Mouse (Mus musculus): ENCODE results near the gene Gm10518. TPM values are rescaled to one million over a fixed set of nuclear protein-coding genes. Genes with fewer than 3 reads are reported as not detected.

Gene Gm10518
- polyA plus RNA-seq, 1 experiment from 2014 or later, result 0.41 TPM

Other genes with a start within 250 kb of the Gm10518 start
- gene Sccpdh, start 135.2 kb upstream of the Gm10518 start, polyA plus RNA-seq (2014; fragmentation: Nextera tagmentation; extraction: Ambion mirVana), result 68.4 and 69.0 TPM in 2 replicates
- not detected in 2 replicates for gene Kif28, start 58.1 kb upstream of the Gm10518 start, polyA plus RNA-seq (2014; fragmentation: Nextera tagmentation; extraction: Ambion mirVana)
- 35.6 and 38.8 TPM in 2 replicates for gene Ahctf1, start 304 bp downstream of the Gm10518 start, polyA plus RNA-seq (2014; fragmentation: Nextera tagmentation; extraction: Ambion mirVana)
- 22.7 and 26.1 TPM in 2 replicates for gene Cdc42bpa, start 157.1 kb downstream of the Gm10518 start, polyA plus RNA-seq (2014; fragmentation: Nextera tagmentation; extraction: Ambion mirVana)

All from stomach, embryonic 14.5 days (tissue).